Mouse (Mus musculus) left cerebral cortex, postnatal 36 days (tissue): Measurements from ENCODE around the gene Ccnjl. TPM values are rescaled to one million over a fixed set of nuclear protein-coding genes. Genes with fewer than 3 reads are reported as not detected.

ENCODE experiments used
- DNase-seq, 2 experiments: peaks; one replicate each; pipeline ENCODE4 v3.0.0; 2021 to 2022; ENCODE audit warnings: low spot score in 2 of 2, mixed read lengths in 1 of 2
- intact Hi-C: fragments of 180-260 bp; cut with DNase I; formaldehyde crosslinking; loops from one replicate; pipeline ENCODE4 v1.15.1; 2025
- total RNA-seq, 2 experiments: library from RNA; stranded (reverse); gene quantifications; 2 replicates each; pipeline ENCODE4 v1.2.3; 2021

The Ccnjl gene
- total RNA-seq, 2 experiments from 2014 or later, result 3.3 to 4.4 TPM

DNA sequence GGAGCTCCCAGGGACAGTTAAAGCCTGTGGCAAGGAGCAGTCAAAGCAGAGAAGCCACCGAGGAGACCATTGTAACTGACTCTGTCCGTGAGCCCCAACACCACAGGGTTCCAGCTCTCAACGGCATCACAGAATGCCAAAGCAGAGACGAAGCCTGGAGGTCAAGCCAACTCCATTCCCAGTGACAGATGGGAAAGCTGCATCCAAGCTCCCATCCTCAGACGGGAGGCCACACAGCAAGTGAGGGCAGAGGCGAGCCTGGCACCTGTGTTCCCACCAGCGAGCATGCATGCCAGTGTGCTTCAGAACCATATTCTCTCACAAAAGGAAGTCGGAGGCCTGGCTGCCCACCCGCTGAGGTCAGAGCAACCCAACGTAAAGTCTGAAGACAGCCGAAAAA, 10.9 kb upstream of the Ccnjl start:
- DNase-seq, result no peak
- intact Hi-C loops, result no loop called here

DNA sequence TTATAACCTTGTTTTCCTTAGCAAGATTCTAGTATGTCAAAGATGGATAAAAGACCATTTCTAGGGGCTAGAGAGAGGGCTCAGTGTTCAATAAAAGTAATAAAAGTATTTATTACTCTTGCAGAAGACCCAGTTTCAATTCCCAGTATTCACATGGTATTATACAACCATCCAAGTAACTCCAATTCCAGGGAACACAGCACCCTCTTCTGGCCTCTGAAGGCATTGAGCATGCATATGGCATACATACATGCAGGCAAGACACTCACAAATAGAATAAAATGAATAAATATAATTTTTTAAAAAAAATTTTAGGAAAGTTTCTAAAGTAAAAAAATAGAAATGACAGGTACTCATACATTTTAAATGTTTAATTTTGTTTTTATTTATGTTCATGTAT, 10.5 kb upstream of the Ccnjl start:
- DNase-seq, result no peak
- intact Hi-C loops, result no loop called here

DNA sequence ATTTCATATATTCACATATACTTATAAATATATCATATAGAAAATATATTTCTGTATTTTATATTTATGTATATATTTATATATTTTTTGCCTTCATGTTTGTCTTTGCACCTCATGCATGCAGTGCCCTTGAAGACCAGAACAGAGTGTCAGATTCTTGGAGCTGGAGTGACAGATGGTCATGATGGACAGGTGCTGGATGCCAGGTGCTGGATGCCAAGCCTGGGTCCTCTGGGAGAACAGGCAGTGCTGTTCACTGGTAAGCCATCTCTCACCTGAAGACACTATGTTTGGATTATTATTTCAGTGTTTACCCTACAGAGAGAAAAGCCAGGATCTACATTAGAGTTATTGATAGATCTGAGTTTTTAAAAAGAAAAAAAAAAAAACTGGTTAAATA, 9.8 kb upstream of the Ccnjl start:
- DNase-seq, result no peak
- intact Hi-C loops, result no loop called here

DNA sequence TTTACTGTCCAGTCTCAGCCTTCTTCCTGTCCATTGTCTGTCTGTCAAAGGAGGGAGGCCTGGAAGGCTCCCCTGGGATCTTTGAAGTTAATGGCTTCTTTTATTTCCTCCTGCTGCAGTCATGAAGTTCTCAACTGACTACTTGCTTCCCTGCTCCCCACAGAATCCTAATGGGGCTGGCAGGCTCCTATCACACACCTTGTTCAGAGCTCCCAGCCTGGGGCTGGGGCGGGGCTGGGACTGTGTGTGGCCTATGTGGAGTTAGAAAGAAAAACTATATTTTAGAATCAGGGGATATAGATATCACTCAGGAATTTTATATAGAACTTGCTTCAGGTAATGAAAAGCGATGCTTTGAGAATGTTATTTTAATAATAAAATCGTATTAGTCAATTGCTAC, 8.1 kb upstream of the Ccnjl start:
- no peak for DNase-seq
- intact Hi-C loops, result loop anchor here (10.0 kb wide), 1 partner anchor 164 kb away; the partner anchor contains the start of gene Pwwp2a

DNA sequence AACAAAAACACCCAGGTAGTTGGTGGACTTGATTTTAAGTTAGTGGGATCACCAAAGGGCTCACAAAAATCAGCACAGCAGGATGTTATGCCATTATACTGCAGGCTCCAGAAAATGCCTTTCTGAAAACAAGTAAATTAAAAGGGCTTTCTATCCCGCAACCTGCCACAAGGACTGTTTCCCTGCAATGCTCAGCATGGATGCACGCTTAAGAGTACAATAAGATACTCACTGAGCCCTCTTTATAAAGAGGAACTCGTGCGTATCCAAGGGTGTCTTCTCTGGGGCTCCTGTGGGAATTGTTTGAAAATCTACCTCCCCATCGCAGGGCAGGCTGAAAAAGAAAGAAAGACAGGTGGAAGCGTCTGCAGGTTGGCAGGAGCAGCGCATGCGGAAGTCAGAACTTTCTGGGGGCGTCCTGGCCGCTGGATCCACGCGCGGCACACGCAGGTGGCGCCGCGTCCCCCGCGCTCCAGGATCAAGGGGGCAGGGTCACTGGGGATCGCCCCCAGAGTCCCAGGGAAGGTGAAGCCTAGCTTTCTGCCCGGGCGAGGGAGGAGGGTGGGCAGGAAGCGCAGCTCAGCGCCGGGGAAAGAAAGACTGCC, 404 bp upstream of the Ccnjl start:
- peak in 1 of 2 experiments; percentile 52 for DNase-seq
- intact Hi-C loops, result loop anchor here (10.0 kb wide), 1 partner anchor 157 kb away; the partner anchor contains the start of gene Pwwp2a

DNA sequence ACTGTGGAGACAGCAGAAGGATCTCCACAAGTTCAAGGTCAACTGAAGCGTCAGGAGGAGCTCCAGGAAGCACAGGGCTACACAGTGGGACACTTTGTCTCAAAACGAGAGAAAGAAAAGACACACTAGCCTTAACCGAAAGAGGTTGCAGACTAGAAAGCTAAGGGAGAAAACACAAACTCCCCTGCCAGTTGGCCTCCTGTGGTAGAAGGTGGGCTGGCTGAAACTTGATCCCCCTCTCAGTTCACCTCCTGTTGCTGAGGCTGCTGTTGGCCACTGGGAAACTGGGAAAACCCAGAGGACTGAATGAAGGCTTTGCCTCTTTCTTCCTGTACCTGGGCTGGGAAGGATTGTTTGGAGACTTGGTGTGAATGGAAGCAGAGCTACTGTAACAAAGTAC, 1.5 kb downstream of the Ccnjl start:
- intact Hi-C loops, result no loop called here
- DNase-seq, result no peak

DNA sequence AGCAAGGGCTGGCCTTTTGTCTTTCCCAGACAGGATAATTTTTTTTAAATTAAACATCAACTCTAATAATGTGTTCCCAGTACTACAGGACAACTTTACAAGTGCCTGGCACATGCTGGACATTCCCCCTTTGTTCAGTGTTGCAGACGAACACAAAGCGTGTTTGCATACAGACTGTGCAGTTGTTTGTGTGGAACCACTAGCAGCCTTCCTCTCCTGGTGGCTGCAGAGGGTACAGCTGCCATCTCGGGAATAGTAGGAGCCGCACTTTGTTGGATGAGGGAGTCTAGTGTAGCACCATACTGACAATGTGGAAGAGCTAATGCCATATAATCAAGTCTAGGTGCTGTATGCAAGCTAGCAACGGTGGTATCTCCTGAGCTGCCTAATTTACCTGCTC, 3.0 kb downstream of the Ccnjl start:
- intact Hi-C loops, result no loop called here
- no peak for DNase-seq

DNA sequence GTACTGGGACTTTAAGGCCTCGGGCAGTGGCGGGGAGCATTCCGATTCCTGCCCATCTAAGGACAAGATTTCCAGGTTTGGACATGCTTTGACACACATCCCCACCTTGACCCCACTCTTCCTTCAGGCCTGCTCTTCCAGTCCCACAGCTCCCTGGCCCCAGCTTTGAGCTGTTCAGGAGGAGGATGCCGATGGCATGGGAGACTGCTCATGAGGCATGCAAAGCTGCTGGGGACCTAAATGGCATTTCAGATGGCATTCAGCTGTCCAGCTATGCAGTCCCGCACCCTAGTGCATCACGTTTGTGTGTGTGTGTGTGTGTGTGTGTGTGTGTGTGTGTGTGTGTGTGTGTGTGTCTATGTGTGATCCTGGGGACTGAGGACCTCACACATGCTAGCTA, 8.5 kb downstream of the Ccnjl start:
- intact Hi-C loops, result no loop called here

DNA sequence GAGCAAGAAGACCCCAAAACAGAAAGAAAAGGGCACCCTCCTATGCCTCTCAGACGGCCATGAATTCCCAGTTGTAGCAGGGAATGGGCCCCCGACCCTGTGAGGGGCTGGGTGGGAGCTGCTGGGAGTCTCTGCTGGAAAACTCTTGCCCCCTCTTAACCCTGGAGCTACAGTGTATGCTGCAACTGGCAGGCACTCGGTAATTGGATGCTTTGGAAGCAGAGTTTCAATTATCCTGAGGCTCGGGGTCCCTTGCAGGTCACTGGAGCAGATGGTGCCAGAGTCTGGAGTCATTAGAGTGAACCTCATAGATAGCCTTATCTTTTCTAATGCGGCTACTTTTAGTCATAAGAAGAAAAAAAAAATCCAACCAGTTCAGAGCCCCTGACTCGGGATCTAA, 11.3 kb downstream of the Ccnjl start:
- intact Hi-C loops, result no loop called here
- no peak for DNase-seq

More for the DNA sequence above, 8.5 kb downstream of the Ccnjl start:
- no peak for DNase-seq

DNA sequence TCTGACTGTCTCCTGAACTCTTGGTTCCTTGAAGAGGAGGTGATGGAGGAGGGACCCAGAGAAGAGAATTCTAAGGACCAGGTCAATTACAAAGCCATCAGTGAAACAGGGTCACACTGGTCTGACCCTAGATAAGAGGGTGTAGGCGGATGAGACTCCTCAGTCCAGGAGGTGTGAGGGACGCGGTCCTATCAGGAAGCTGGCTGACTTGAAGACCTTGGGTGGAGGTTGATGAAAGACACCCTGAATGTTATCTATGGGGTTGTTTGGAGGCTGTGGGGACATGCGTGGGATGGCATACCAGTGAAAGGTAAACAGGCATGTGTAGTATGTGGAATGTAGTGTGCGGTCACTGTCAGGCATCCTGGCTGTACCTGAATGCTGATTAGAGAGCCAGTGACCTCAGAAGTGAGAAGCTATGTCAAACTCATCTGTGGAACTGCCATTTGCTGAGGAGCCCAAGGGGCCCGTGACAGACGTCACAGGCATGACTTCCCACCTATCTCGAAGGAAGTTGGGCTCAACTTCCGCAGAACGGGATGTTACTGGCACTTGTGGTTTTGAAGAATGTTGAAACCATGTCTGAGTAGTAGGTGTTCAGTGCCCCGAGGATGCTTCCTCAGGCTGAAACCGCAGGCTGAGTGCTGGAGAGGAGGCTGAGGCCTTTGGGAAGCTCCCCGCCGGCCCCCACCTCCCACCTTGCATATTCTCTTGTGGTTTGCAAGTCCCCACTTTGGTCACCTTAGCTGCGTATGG, 15.3 kb downstream of the Ccnjl start:
- DNase-seq, result no peak
- intact Hi-C loops, result no loop called here

DNA sequence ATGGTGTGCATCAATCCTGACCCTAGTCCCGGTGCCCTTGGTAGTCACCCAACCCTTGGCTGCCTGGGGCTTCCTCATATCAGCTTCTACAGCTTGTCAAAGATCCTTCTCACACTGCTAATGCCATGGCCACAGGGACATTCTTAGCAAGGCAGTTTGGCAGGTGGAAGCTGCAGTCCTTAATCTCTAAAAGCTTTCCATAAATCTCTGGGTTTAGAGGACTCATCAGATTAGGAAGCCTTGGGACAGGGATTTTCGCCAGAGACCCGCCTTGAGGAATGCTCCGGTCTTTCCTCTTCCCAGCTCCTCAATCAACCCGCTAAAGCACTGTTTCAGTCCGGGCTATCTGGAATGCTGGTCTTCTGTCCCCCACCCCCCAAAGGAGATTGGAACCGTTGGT, 16.2 kb downstream of the Ccnjl start:
- intact Hi-C loops, result no loop called here
- DNase-seq, result no peak

DNA sequence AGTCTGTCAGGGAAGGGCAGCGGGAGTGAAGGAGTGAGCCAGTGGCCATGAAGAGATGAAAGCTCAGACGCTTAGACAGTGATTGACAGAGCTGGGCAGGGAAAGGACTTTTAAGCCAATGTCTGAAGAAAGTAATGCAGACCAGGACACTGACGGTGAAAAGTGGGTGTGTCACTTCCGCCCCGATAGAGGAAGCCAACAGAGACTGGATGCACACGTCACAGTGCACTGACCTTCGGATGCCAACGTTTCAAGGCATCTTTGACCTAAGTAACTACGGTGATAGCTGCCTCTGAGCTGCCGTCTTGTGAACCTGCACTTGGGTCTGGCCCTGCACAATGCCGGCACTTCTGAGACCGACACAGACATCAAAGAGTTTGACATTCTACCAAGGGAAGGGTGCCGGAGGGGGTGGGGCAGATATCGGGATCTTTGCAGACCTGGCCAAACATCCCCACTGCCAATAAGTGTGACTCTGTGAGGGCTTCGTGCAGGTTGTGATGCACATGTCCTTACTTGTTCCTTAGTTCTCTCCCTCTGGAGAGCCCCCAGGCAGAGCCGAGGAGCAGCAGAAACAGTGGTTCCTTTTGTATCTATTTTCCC, 17.4 kb downstream of the Ccnjl start:
- no peak for DNase-seq
- intact Hi-C loops, result no loop called here

DNA sequence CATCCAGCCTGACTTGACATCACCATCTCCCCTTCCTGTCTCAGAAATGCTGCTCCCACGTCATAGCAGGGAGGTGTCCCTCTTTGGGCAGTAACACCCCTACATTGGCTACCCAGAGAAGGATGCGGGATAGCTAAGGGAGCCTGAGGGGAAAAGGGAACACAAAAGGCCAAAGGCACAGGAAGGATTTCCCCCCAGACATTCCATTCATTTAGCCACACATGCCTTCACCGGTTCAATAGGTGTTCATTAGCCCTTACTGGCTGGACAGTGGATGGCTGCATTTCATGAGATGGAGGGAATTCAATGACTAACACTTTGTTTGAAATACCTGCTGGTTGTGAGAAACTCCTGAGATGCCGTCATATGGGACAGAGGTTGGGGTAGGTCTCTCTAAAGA, 18.1 kb downstream of the Ccnjl start:
- no peak for DNase-seq
- intact Hi-C loops, result no loop called here

DNA sequence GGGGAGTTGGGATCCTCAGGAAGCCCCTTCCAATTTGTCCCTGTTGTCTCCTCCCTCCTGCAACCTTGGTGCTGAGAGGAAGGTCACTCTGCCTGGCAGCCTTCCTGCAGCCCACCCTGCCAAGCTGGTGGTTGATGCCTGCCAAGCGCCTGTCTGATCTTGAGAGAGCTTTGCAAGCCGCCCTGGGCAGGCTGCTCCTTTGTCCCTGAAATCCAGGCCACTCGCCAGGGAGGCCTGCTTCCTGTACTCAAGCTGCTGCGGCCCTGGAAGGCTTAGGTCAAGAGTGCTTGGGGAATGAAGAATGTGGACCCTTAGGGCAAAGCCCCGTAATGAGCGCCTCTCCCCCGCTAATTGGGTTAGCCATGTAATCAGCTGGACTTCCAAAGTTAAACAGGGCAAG, 19.6 kb downstream of the Ccnjl start:
- intact Hi-C loops, result no loop called here

DNA sequence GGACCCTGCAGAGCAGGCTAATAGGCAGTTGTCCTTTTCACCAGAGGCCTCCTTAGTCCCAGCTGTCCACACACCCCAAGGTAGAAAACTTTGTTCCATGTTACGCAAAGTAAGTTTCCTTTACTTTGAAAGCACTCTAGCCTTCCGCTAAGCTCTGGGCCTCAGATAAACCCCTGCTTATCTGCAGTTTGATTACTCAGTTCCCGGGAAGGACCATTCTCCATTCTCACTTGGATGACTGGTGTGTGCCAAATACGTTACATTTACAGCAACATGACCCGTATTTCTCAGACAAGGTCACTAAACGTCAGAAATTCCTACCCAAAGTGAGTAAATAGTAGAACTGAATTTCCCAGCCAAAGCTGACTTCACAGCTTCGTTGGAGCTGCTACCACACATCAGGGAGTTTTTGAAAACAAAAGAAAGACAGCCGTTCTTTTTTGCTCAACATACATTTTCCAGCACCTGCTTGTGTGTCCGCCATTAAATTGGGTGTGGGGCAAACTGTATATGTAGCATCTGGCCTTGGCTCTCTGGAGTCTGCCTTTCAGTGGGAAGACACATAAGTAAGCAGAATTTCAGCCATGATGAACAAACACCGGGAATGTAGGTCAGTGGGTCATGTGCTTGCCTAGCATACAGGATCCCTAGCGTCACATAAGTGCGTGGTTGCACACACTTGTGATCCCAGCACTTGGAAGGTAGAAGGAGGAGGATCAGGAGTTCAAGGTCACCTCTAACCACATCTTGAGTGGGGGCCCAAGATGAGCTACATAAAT, 20.3 kb downstream of the Ccnjl start:
- no peak for DNase-seq
- intact Hi-C loops, result no loop called here

More for the DNA sequence above, 19.6 kb downstream of the Ccnjl start:
- DNase-seq, result peak; percentile 35 to 46

DNA sequence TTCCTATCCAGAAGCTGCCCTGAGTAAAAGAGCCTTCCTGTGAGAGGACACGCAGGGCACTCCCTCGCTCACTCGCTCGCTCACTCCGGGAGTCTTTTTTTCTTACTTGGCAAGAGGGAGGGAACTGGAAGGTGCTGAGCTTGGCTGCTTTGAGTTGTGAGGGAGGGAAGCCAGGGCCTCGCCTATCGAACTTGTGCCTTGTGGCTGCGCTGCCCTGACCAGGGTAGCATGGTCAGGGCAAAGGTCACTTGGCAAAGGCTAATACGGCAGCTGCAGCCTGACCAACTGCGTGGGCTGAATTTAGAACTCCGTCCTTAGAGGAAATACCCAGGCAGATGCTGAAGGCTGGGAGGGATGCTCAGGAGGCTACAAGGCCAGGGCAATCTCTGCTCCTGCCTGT, 21.1 kb downstream of the Ccnjl start:
- DNase-seq, result peak in 1 of 2 experiments; percentile 8
- intact Hi-C loops, result no loop called here

DNA sequence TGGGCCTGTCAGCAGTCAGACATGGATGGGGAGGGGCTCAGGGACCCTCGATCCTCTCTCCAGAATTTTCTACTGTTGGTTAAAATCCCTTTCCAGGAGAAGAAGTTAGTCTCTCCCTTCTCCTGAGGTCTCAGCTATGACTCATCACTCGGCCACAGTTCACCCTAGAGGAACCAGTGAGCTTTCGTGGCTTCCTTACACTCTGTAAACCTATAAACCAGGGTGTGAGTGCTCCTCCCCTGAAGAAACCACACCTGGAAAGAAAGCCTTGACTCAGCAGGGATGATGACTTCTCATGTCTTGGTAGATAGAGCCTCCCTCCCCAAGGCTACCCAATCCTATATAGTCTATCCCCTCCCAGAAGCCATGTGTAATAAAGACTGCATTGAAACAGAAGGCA, 23.2 kb downstream of the Ccnjl start:
- DNase-seq, result no peak
- intact Hi-C loops, result no loop called here

DNA sequence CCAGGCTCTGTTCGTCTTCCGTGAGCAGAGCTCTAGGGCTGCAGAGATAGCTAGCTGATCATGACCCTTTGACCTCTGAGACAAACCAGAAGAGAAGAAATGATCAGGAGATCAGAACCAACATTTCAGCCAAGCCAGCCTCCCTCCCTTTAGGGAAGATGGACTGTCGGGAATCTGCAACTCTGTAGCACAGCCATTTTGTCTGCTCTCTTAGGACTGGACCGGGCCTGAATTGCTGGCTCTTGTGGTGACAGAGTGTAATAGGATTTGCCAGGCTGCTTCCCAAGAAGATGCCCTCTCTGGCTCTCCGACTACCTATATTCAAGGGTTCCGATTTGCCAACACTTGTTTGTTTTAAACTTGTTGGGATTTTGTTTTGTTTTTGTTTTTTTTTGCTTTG, 24.1 kb downstream of the Ccnjl start:
- intact Hi-C loops, result no loop called here
- no peak for DNase-seq

DNA sequence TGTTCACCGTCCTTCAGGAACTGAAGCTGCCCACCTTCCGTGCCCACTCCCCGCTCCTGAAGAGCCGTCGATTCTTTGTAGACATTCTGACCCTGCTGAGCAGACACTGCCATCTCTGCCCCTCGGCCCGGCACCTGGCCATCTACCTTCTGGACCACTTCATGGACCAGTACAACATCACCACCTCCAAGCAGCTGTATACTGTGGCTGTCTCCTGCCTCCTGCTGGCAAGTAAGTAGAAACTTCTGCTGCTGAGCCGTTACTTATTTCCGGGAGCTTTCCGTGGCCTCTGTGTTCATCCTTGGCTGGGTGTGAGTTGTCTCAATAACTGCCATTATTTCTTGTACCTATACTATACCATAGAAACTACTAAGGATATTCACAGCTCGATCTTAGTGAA, 28.0 kb downstream of the Ccnjl start:
- DNase-seq, result no peak
- intact Hi-C loops, result no loop called here

DNA sequence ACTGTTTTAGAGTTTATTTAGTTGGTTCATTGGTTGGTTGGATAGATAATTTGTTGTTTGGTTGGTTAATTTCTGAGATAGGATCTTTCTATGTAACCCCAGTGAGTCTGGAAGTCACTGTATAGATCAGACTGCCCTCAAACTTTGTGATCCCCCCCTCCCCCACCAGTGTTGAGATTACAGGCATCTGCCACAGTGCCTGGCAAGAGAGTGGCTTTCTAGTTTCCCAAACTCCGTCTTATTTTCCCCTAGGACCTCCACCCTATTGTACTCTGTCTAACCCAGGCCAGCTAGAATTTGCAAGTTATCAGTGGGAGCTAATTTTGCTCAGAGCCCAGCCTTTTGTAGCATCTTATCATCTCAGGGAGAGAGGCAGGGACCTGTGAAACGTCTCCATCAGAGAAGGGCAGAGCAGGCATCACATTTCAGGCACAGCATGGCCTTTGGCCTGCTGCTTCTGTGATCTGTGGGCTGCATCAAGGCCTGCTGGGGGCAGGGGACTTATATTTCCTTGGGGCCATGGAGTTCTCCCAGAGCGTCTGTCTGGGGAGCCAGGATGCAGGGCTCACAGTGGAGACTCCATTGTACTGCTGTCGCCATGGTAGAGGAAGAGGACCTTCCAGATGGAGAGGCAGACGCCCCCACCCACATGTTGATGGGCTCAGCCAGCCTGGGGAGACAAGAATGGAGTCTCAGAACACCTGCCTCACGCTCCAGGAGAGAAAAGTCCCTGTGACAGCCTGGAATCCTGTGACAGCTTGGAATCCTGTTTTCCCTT, 31.1 kb downstream of the Ccnjl start:
- intact Hi-C loops, result no loop called here
- peak; percentile 50 to 65 for DNase-seq
